ENCODE assay signal across 21 mouse cellular contexts in genomic region chr11:20137872-20138271, GRCm38 (mm10).
"Had no signal": no experiment of that assay in that cellular context is flagged by ENCODE, and none has a peak within 500 bp of the region (broad histone marks: within the 10 kb centered on the region; RNA-seq: fewer than 3 reads in every experiment).

No protein-coding gene starts in this region.

- ATAC-seq: liver, postnatal 0 days; lung, postnatal 0 days; midbrain, embryonic 16.5 days had no signal

- H3K9me3 ChIP-seq: liver, embryonic 15.5 days; lung, embryonic 15.5 days; megakaryocyte, embryonic 14.5 days; neural tube, embryonic 13.5 days; neural tube, embryonic 15.5 days had no signal

- DNase-seq: liver, postnatal 0 days; lung, adult 2 months; lung, postnatal 14 days; lung, postnatal 36 days; midbrain, embryonic 14.5 days; right cerebral cortex, postnatal 14 days; right cerebral cortex, postnatal 4 days; spleen, adult 18-20 months; thymus, adult 18-20 months; thymus, postnatal 14 days; thymus, postnatal 36 days had no signal

- H3K4me2 ChIP-seq: liver, embryonic 15.5 days; lung, embryonic 15.5 days; midbrain, embryonic 11.5 days; neural tube, embryonic 13.5 days; neural tube, embryonic 15.5 days had no signal

- H3K36me3 ChIP-seq: liver, embryonic 15.5 days; lung, embryonic 15.5 days; neural tube, embryonic 13.5 days; neural tube, embryonic 15.5 days had no signal

- H3K4me3 ChIP-seq: liver, embryonic 15.5 days; lung, embryonic 15.5 days; megakaryocyte, embryonic 14.5 days; myocyte; neural tube, embryonic 13.5 days; neural tube, embryonic 15.5 days had no signal

- H3K4me1 ChIP-seq: lung, embryonic 15.5 days; neural tube, embryonic 13.5 days; neural tube, embryonic 15.5 days had no signal

- H3K9ac ChIP-seq: liver, embryonic 15.5 days; liver, postnatal 0 days; lung, embryonic 15.5 days; neural tube, embryonic 13.5 days; neural tube, embryonic 15.5 days had no signal

- H3K27ac ChIP-seq: liver, embryonic 15.5 days; lung, embryonic 15.5 days; macrophage; neural tube, embryonic 13.5 days; neural tube, embryonic 15.5 days had no signal

- H3K27me3 ChIP-seq: liver, embryonic 15.5 days; lung, embryonic 15.5 days; neural tube, embryonic 13.5 days; neural tube, embryonic 15.5 days had no signal
